Mouse (Mus musculus): ENCODE measurements around the gene Mrps27. TPM values are rescaled to one million over a fixed set of nuclear protein-coding genes. Genes with fewer than 3 reads are reported as not detected.
"Not testable (repeated sequence)": the region's sequence is repeated elsewhere in the genome, so short reads cannot be mapped to it uniquely, and the experiment has no call there.

Mrps27 gene
- polyA plus RNA-seq, 1 experiment from 2014 or later = 60.2 TPM

- ATAC-seq (ENCODE audit: low FRiP score, low read depth) = no peak
- no peaks in the 10 kb centered on the region for H3K27me3 ChIP-seq
- H3K4me3 ChIP-seq = no peak overlapping the region
- WGBS = 87% methylated on average over 7 of the region's 7 CpGs
- H3K4me1 ChIP-seq = no peaks in the 10 kb centered on the region
- H3K9ac ChIP-seq = no peak overlapping the region
- H3K36me3 ChIP-seq = peaks cover 50% of the 10 kb centered on the region
- H3K9me3 ChIP-seq = no peaks in the 10 kb centered on the region
- no peak overlapping the region for H3K27ac ChIP-seq
- H3K4me2 ChIP-seq (replicated peaks) = no peak overlapping the region
These were observed 24.1 kb upstream of the Mrps27 start for GRCm38 (mm10) chr13:99320453-99320852.

DNA sequence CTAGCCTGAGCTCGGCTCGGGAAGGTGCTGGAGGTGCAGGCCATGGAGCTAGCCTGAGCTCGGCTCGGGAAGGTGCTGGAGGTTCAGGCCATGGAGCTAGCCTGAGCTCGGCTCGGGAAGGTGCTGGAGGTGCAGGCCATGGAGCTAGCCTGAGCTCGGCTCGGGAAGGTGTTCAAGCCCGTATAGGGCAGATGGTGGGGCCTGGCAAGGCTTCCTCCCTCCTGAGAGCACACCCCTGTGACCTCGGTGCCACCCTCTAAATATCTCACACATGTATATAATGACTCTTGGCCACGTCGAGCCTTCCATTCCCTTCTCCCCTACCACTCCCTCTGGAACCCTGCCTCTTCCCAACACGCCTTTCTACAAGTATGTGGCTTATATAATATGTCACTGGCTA lies 21.7 kb upstream of the Mrps27 start:
- not testable (repeated sequence) for H3K4me1 ChIP-seq; H3K27ac ChIP-seq; H3K4me3 ChIP-seq; H3K27me3 ChIP-seq; ATAC-seq (ENCODE audit: low FRiP score, low read depth); H3K9ac ChIP-seq; H3K4me2 ChIP-seq (replicated peaks); H3K9me3 ChIP-seq
- peaks cover 74% of the 10 kb centered on the region for H3K36me3 ChIP-seq
- 92% methylated on average over 11 of the region's 13 CpGs for WGBS

DNA sequence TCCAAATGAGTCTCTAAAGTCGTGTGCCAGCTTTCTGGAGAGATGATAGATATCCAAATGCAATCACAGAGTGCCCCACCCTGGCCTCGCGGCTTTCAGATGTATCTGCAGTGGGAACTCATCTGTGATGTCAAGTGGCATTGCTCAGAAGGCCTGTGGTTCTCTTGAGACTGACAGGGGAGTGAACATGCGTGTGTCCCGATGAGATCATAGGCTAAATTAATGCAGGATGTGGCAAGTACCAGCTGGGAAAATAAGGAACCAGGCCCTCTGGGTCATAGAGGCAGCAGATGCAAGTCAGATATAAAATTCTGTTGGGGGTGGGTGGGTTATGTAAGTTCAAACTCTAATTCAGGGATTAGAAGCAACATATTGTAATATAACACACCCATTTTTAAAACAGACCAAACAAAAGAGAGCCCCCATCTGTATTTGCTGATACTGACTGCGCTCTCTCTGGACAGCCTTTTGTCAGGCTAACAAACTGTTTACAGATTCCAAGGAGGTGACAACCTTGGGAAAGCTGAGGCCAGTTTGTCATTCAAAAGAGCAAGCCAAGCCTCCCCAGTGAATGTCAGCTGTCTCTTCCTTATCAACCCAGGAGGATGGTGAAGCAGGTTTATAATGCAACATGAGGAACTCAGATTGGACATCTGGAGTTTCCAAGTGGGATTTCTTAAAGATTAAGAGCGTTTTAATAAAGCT lies 20.8 kb upstream of the Mrps27 start:
- no peaks in the 10 kb centered on the region for H3K27me3 ChIP-seq
- no peaks in the 10 kb centered on the region for H3K9me3 ChIP-seq
- peaks cover 83% of the 10 kb centered on the region for H3K36me3 ChIP-seq
- no peak overlapping the region for H3K27ac ChIP-seq
- no peak overlapping the region for H3K4me2 ChIP-seq (replicated peaks)
- H3K4me1 ChIP-seq = no peaks in the 10 kb centered on the region
- H3K9ac ChIP-seq = no peak overlapping the region
- no peak overlapping the region for H3K4me3 ChIP-seq
- ATAC-seq (ENCODE audit: low FRiP score, low read depth) = no peak
- WGBS = 80% methylated on average over 7 of the region's 7 CpGs

GRCm38 (mm10) chr13:99324337-99324685 lies 20.3 kb upstream of the Mrps27 start:
- H3K36me3 ChIP-seq = peaks cover 84% of the 10 kb centered on the region
- not testable (repeated sequence) for H3K4me3 ChIP-seq; H3K9me3 ChIP-seq; H3K9ac ChIP-seq; H3K27me3 ChIP-seq; H3K4me1 ChIP-seq; ATAC-seq (ENCODE audit: low FRiP score, low read depth); H3K4me2 ChIP-seq (replicated peaks); H3K27ac ChIP-seq
- WGBS = 92% methylated on average over 8 of the region's 8 CpGs

DNA sequence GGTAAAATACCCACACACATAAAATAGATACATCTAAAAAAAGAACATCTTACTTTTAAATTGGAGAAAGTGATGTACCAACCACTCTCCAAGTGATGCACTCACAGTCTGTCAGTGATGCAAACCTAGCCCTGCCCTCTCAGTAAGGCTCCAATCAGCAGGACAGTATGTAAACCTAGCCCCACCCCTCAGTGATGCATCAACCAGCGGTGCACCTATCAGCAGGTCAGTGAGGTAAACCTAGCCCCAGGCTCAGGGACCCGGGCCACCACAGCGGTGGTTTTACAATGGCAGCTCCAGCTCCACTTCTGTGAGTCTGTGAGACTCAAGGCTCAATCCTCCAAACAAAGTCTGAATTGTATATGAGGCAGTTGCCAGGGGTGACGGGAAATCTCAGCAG lies 13.3 kb upstream of the Mrps27 start:
- no peaks in the 10 kb centered on the region for H3K4me1 ChIP-seq
- no peak overlapping the region for H3K4me2 ChIP-seq (replicated peaks)
- H3K9ac ChIP-seq = no peak overlapping the region
- ATAC-seq (ENCODE audit: low FRiP score, low read depth) = no peak
- no peak overlapping the region for H3K4me3 ChIP-seq
- WGBS = 63% methylated on average over 4 of the region's 4 CpGs
- H3K36me3 ChIP-seq = peaks cover 91% of the 10 kb centered on the region
- H3K27ac ChIP-seq = no peak overlapping the region
- H3K9me3 ChIP-seq = no peaks in the 10 kb centered on the region
- no peaks in the 10 kb centered on the region for H3K27me3 ChIP-seq

DNA sequence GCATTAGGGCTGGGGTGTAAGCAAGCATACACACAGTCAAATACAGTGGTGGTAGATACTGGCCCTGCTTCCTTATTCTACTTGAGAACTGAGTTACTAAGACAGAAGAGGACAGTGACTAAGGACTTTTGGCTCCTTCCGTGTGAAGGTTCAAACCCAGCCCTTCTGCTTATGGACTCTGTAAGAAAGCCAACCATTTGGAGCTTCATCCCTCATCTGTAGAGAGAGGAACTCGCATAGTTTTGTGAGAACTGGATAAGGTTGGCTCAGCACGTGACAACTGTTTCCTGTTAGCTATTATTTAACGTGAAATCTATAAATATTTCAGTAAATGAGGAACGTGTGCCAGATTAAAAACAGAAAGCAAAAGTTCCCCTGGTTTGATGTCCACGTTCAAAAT lies 7.1 kb upstream of the Mrps27 start:
- H3K9me3 ChIP-seq = no peaks in the 10 kb centered on the region
- H3K4me1 ChIP-seq = peaks cover 9% of the 10 kb centered on the region
- H3K27me3 ChIP-seq = no peaks in the 10 kb centered on the region
- ATAC-seq (ENCODE audit: low FRiP score, low read depth) = no peak
- H3K9ac ChIP-seq = no peak overlapping the region
- 49% methylated on average over 6 of the region's 6 CpGs for WGBS
- H3K4me3 ChIP-seq = no peak overlapping the region
- H3K36me3 ChIP-seq = peaks cover 85% of the 10 kb centered on the region
- no peak overlapping the region for H3K4me2 ChIP-seq (replicated peaks)
- H3K27ac ChIP-seq = no peak overlapping the region

DNA sequence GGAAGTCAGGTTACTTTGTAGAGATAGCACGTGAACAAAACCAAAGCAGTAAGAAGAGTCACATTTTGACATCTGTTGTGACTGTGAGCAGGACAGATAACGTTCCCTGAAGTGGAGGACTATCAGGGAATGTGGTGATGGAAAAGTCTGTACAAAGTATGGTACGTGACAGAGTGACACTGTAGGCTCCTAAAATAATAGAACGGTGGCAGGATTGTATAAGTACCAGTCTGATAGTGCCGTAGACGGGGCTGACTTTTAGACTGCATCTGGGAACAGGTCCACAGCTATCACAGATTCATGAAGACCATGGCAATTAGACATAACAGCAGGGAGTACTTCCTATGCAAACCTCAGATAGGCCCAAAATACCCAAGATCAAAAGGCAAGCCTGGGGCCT lies 3.1 kb upstream of the Mrps27 start:
- H3K4me1 ChIP-seq = peaks cover 23% of the 10 kb centered on the region
- no peaks in the 10 kb centered on the region for H3K27me3 ChIP-seq
- no peak for ATAC-seq (ENCODE audit: low FRiP score, low read depth)
- H3K9me3 ChIP-seq = no peaks in the 10 kb centered on the region
- no peak overlapping the region for H3K4me3 ChIP-seq
- no peak overlapping the region for H3K27ac ChIP-seq
- 93% methylated on average over 6 of the region's 6 CpGs for WGBS
- no peak overlapping the region for H3K9ac ChIP-seq
- no peak overlapping the region for H3K4me2 ChIP-seq (replicated peaks)
- H3K36me3 ChIP-seq = peaks cover 55% of the 10 kb centered on the region

GRCm38 (mm10) chr13:99343876-99344598 lies 549 bp upstream of the Mrps27 start:
- WGBS = 2% methylated on average over 30 of the region's 30 CpGs
- Histone ChIP-seq H3K9me3 (no peaks in the 10 kb centered on the region), H3K36me3 (peaks cover 46% of the 10 kb centered on the region), H3K9ac (peak overlapping the region; percentile 88), H3K27ac (peak overlapping the region; percentile 86), H3K27me3 (no peaks in the 10 kb centered on the region), H3K4me3 (peak overlapping the region; percentile 78), H3K4me1 (peaks cover 13% of the 10 kb centered on the region), H3K4me2 (replicated peaks) (peak overlapping the region; percentile 79)
- ATAC-seq (ENCODE audit: low FRiP score, low read depth) = peak; percentile 76

- Histone ChIP-seq H3K36me3 (peaks cover 27% of the 10 kb centered on the region), H3K4me3 (no peak overlapping the region), H3K9ac (no peak overlapping the region), H3K4me2 (replicated peaks) (no peak overlapping the region), H3K27ac (no peak overlapping the region), H3K4me1 (peaks cover 8% of the 10 kb centered on the region), H3K27me3 (no peaks in the 10 kb centered on the region), H3K9me3 (no peaks in the 10 kb centered on the region)
- no peak for ATAC-seq (ENCODE audit: low FRiP score, low read depth)
- WGBS = 88% methylated on average over 6 of the region's 6 CpGs
These were observed 5.4 kb downstream of the Mrps27 start for GRCm38 (mm10) chr13:99350009-99350408.

GRCm38 (mm10) chr13:99351186-99351585 lies 6.6 kb downstream of the Mrps27 start:
- 53% methylated on average over 8 of the region's 8 CpGs for WGBS
- Histone ChIP-seq H3K27ac (no peak overlapping the region), H3K4me2 (replicated peaks) (no peak overlapping the region), H3K4me3 (no peak overlapping the region), H3K9me3 (no peaks in the 10 kb centered on the region), H3K27me3 (no peaks in the 10 kb centered on the region), H3K36me3 (peaks cover 30% of the 10 kb centered on the region), H3K9ac (no peak overlapping the region), H3K4me1 (no peaks in the 10 kb centered on the region)
- no peak for ATAC-seq (ENCODE audit: low FRiP score, low read depth)

DNA sequence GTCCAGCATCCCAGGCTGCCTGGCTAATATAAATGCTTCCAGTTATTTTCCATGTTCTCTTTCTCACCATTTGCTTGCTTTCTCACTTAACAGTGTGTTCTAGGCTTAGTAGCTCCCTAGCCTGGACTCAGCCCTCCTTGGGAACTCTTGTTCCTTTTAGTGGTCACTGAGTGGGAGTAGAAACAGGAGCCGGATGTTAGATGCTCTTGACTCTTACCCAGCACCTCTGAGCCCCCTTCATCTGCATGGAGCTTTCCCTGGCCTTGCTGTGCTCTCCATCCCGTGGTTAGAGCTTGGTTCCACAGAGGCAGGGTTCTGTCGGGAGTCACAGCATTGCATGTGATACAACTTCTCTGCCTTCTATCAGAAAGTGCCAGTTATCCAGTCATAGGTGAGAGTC lies 7.0 kb downstream of the Mrps27 start:
- no peaks in the 10 kb centered on the region for H3K27me3 ChIP-seq
- H3K9ac ChIP-seq = no peak overlapping the region
- H3K4me1 ChIP-seq = no peaks in the 10 kb centered on the region
- 87% methylated on average over 3 of the region's 3 CpGs for WGBS
- H3K4me3 ChIP-seq = no peak overlapping the region
- H3K4me2 ChIP-seq (replicated peaks) = no peak overlapping the region
- H3K27ac ChIP-seq = no peak overlapping the region
- H3K9me3 ChIP-seq = no peaks in the 10 kb centered on the region
- H3K36me3 ChIP-seq = peaks cover 32% of the 10 kb centered on the region
- ATAC-seq (ENCODE audit: low FRiP score, low read depth) = no peak

DNA sequence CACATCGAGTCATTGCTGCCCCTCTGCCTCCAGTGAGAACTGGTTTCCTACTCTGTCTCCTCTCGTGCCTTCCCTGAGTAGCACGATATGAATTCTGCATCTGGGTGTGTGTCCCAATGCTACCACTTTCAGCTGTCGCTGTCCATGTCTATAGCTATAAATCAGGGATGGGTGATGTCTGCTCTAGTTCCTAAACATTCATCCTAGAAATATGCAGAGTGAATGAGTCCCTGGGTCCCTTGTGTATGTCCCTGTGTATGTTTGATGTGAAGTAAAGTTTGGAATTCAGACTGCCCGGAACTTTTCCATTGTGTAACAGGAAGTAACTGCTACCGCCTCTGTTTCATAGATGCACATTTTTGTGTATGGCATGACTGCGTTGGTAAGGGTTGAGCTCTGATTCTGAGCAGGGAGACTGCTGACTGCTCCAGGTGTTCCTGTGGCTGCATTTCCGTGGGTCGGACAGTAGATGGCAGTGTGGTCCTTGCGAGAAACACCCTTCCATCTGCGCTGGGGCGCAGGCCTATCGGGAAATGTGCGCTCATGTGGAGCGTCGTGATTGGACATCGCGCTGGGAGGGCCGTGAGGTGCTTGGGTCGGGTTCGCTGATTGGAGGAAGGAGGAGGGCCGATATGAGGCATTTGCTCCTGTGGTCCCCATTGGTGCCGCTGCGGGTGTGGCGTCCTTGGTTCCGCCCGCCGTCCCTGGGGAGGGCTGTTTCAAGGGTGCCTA lies 8.3 kb downstream of the Mrps27 start:
- Histone ChIP-seq H3K4me3 (peak overlapping the region; percentile 44), H3K4me1 (no peaks in the 10 kb centered on the region), H3K36me3 (peaks cover 32% of the 10 kb centered on the region), H3K27me3 (no peaks in the 10 kb centered on the region), H3K27ac (peak overlapping the region; percentile 49; the same call in 1 of the 2 replicates), H3K4me2 (replicated peaks) (peak overlapping the region; percentile 62), H3K9ac (peak overlapping the region; percentile 20; the same call in 1 of the 2 replicates), H3K9me3 (no peaks in the 10 kb centered on the region)
- 10% methylated on average over 28 of the region's 28 CpGs for WGBS
- ATAC-seq (ENCODE audit: low FRiP score, low read depth) = peak; percentile 100

Measured in limb, embryonic 13.5 days (tissue).